Mouse (Mus musculus): ENCODE data around the gene Tnr. TPM values are rescaled to one million over a fixed set of nuclear protein-coding genes. Genes with fewer than 3 reads are reported as not detected.

Tnr gene
- polyA plus RNA-seq, 1 experiment, result not detected

DNA sequence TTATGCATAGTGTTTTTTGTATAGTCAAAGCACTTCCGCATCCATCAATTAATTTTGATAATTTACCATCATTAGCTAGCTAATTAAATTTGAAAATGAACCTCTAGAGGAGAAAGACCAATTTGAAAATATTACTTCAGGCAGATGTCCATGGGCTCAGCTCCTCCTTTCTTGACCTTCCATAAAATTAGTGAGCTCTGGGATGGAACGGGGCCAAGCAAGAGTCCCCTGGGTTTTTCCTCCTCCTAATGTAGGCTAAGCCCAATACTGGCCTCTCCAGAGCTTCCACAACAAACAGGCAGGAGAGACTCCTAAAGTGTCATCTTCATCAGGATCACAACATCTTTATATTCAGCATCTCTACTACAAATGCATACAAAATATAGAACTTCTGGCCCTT is 455.5 kb downstream of the Tnr start:
- TF ChIP-seq CTCF (IDR thresholded peaks at IDR 0.05; ENCODE audit: insufficient read depth, low read depth, low read length) (no peak), POLR2A (IDR thresholded peaks at IDR 0.05; ENCODE audit: insufficient read depth, low read depth, low read length) (no peak)
- no peak overlapping the region for H3K4me3 ChIP-seq (ENCODE audit: insufficient read depth, low read depth, low read length)
- H3K27ac ChIP-seq (ENCODE audit: insufficient read depth, low read depth, low read length), result no peak overlapping the region
- 87% methylated on average over 2 of the region's 2 CpGs for WGBS
- H3K4me1 ChIP-seq (ENCODE audit: control insufficient read depth, insufficient read depth, low read length), result no peaks in the 10 kb centered on the region

DNA sequence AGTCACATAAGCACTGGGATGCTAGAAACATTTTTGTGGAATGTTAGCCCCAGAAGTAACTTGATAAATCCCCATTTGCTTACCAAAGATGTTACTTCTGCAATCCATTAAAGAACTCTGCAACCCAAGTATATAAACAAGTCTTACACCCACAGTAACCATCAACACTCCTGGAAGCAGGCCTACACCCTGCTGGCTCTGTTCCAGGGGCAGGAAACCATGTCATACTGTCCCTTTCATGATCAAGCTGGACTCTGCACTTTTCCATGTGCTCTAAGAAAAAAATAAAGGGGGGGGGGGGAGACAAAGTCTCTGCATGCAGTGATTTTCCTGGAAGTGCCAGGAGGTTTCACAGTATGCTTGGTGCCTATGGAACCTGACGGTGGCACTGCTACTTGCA is 456.8 kb downstream of the Tnr start:
- WGBS, result 79% methylated on average over 1 of the region's 1 CpGs
- no peak overlapping the region for H3K27ac ChIP-seq (ENCODE audit: insufficient read depth, low read depth, low read length)
- no peaks in the 10 kb centered on the region for H3K4me1 ChIP-seq (ENCODE audit: control insufficient read depth, insufficient read depth, low read length)
- TF ChIP-seq POLR2A (IDR thresholded peaks at IDR 0.05; ENCODE audit: insufficient read depth, low read depth, low read length), result no peak
- no peak for TF ChIP-seq CTCF (IDR thresholded peaks at IDR 0.05; ENCODE audit: insufficient read depth, low read depth, low read length)
- no peak overlapping the region for H3K4me3 ChIP-seq (ENCODE audit: insufficient read depth, low read depth, low read length)
